Mouse (Mus musculus): ENCODE results near the gene Zfp503.

Gene Zfp503

DNA sequence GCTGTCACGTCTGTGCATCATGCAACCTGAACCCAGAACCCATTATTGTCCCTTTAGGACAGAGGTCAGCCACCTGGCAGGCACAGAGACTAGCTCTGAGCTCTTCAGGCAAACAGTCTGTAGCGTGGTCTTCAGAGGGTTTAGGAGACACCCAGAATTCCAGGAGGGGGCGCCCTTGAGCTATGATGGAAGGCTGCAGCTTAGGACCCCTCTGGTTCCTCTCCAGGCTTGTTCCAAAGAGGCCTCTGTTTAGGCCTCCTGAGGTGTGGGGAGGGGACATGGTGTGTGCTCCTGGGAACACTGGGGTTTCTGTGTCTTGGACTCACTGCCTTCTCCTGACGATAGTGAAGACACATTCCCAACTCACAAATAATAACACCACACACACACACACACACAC lies 20.4 kb downstream of the Zfp503 start:
- DNase-seq (ENCODE audit: low spot score in 2 of 2) = peak in 1 of 2 experiments; percentile 56

- no peak for DNase-seq (ENCODE audit: low spot score in 2 of 2)
Observed at GRCm38 (mm10) chr14:21967375-21968010, 21.9 kb downstream of the Zfp503 start.

DNA sequence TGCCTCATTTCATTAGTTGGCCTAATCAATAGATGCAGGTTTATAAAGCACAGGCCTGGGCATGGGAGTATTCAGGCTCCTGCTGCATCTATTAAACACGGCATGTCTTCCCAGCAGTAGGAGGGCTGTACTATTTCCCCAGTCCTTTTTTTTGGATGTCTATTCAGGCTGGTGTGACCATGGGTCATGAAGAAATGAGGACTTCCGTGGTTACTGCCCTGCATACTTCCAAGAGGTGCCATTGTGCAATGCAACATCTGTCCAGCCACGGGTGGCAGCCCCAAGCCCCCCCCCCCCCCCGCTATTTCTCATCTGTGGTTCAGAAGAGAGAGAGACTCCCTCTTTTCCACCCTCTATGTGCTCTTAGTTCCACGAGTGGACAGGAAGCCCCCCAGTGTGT lies 23.1 kb downstream of the Zfp503 start:
- DNase-seq (ENCODE audit: low spot score in 2 of 2) = no peak

DNA sequence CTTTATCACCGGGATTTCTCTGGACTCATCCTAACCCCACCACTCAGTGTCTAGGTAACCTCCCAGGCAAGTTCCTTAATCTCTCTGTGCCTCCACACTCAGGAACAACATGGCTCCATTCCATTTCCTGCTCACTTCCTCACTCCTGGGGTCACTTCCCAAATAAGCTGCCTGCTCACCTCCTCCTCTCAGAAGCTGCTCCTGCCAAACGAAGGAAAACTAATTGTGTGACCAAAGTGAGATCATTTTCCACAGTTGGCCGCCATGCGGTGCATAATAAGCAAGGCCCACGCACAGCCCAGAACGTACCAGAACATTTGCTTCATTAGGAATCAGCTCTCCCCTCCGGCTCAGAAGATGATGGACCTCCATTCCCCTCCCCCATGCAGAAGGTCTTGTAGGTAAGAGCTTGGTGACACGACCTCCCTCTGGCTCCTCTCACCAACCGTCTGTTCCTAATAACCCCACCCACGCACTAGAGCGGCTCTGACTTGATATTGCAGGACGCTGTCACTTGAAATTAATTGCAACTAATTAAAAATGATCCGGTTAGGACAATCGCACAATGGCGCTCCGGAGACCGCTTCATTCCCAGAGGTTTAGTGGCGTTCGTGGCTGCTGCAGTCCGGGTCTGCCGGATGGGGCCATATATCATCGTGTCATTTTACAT lies 26.9 kb downstream of the Zfp503 start:
- no peak for DNase-seq (ENCODE audit: low spot score in 2 of 2)

GRCm38 (mm10) chr14:21959243-21959642 lies 30.2 kb downstream of the Zfp503 start:
- no peak for DNase-seq (ENCODE audit: low spot score in 2 of 2)

- DNase-seq (ENCODE audit: low spot score in 2 of 2) = no peak
Observed at GRCm38 (mm10) chr14:21958643-21959042, 30.8 kb downstream of the Zfp503 start.

DNA sequence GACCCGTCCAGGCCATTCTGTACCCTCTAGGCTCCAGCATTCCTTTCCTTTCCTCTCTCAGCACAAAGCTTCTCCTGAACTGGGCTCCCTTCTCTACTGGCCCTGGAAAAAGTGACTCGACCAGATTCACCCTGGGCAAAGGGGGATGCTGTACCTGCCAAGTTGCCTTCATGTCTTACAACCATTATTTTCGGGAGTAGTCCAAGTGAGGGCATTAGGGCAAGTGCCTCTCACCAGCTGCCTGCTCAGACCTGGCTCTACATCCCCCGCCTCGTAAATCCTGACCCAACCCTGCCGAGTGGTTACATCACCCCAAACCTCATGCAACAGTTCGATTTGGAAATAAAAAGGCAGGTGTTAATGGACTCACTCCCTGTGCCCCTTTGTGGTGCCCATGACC lies 36.9 kb downstream of the Zfp503 start:
- DNase-seq (ENCODE audit: low spot score in 2 of 2) = no peak

DNA sequence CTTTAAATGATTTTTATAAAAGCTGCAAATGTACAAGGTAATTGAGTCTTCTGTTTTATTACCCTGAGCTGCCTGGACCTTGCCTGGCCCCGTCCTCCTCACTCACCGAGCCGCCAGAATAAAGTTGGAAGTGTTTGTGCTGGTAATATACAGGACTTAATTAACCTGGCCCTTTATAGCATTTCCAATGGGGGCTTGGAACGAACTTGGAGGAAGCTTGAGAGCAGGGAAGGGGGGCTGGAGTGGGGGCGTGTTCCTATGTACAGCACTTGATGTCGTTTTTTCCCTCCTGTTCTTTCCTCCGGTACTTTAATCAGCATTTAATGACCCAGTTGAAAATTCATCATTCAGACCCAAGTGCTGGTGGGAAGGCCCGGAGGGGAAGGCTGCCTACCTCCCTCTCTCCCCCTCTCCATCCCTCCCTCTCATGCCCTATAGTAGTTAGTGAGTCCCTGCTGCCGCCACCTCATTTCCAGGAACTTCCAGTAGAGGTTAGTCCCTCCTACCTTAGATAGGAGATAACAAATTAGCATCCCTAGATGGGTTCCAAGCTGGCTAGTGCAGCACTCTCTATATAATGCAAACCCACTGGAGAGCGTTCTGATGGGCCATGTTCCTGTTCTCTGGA lies 37.4 kb downstream of the Zfp503 start:
- DNase-seq (ENCODE audit: low spot score in 2 of 2) = no peak

DNA sequence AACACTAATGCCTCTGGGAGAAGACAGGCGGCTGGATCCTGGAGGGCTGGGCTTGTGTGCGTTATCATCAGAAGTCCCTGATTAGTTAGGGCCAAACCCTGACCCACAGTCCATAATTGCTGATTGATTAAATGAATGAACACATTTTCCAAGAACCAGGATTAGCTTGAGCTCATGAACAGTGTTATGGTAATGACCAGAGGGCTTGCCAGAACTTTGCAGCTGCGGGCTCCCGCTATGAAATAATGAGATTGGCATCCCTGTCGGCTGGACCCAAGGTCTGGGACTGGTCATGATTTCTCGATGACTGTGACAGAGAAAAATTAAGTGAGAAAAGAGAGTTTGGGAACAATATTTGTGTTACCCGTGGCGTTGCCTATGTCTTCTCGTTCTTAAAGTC lies 44.5 kb downstream of the Zfp503 start:
- DNase-seq (ENCODE audit: low spot score in 2 of 2) = no peak

GRCm38 (mm10) chr14:21941581-21941980 lies 47.8 kb downstream of the Zfp503 start:
- DNase-seq (ENCODE audit: low spot score in 2 of 2) = no peak

- DNase-seq (ENCODE audit: low spot score in 2 of 2) = no peak
Observed at GRCm38 (mm10) chr14:21937116-21937515, 52.3 kb downstream of the Zfp503 start.

- no peak for DNase-seq (ENCODE audit: low spot score in 2 of 2)
Observed at GRCm38 (mm10) chr14:21936102-21936630, 53.2 kb downstream of the Zfp503 start.

All from left cerebral cortex, adult 9 months (tissue).